Mouse (Mus musculus) heart, postnatal 0 days (tissue): ENCODE data around the gene Fam83d.

Experiments
- CTCF ChIP-seq: IDR thresholded peaks from 2 replicates; pipeline ENCODE4 v1.5.1; 2016; ENCODE audit warnings: antibody characterized with exemption, control low read depth, low read depth
- EP300 ChIP-seq: IDR thresholded peaks from 2 replicates; pipeline ENCODE4 v1.6.1; 2016; ENCODE audit warnings: antibody characterized with exemption, low read depth

DNA sequence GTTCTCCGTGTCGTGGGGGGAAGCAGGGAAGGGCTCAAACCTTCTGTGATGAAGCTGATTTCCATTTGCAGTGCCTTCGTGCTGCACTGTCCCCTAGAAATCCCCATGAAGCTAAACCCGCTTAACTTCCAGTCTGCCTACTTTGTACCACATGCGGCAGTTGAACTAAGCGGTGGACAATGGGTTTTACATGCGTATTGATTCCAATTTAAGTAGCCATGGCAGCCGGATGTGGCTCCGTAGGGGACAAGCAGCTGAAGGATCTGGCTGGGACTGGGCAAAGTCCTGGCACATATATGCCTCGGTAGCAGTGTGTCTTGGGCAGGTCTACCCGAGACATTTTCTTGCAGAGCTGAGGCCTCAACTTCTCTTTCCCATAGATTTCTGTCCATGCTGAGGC, 29.3 kb upstream of the Fam83d start:
- no peak for TF ChIP-seq CTCF
- no peak for TF ChIP-seq EP300
